Mouse (Mus musculus) CD4-positive, CD25-positive, alpha-beta regulatory T cell, adult 4 months (primary cell): ENCODE data around the gene Tsg101. TPM values are rescaled to one million over a fixed set of nuclear protein-coding genes. Genes with fewer than 3 reads are reported as not detected.

Source experiments
- ATAC-seq: one replicate; pipeline ENCODE4 v1.8.0; 2017
- polyA plus RNA-seq, 2 experiments: library from polyadenylated mRNA; unstranded; fragments of 100-300 nt; shearing (Covaris generic); gene quantifications; one replicate each; pipeline ENCODE4 v1.2.1; 2017

The Tsg101 gene
- polyA plus RNA-seq, 2 experiments from 2014 or later: 78.3 to 102 TPM

- ATAC-seq: no peak
Observed at GRCm38 (mm10) chr7:46871988-46872387, 47.8 kb downstream of the Tsg101 start.

GRCm38 (mm10) chr7:46860996-46861395 lies 58.8 kb downstream of the Tsg101 start, which contains the start of gene Ldhc:
TSS of gene Ldhc (plus strand) at chr7:46861203.
- no peak for ATAC-seq

- ATAC-seq: no peak
Observed at GRCm38 (mm10) chr7:46859031-46859430, 60.7 kb downstream of the Tsg101 start.

- ATAC-seq: no peak
Observed at GRCm38 (mm10) chr7:46857436-46857835, 62.3 kb downstream of the Tsg101 start.

GRCm38 (mm10) chr7:46855866-46856560 lies 63.8 kb downstream of the Tsg101 start:
- ATAC-seq: no peak

- no peak for ATAC-seq
Observed at GRCm38 (mm10) chr7:46853365-46853764, 66.4 kb downstream of the Tsg101 start.

GRCm38 (mm10) chr7:46852666-46853065 lies 67.1 kb downstream of the Tsg101 start:
- no peak for ATAC-seq

GRCm38 (mm10) chr7:46851026-46851425 lies 68.7 kb downstream of the Tsg101 start:
- no peak for ATAC-seq

- no peak for ATAC-seq
Observed at GRCm38 (mm10) chr7:46849287-46849686, 70.5 kb downstream of the Tsg101 start.

- peak; percentile 64 for ATAC-seq
Observed at GRCm38 (mm10) chr7:46846486-46847244, 73.1 kb downstream of the Tsg101 start.

GRCm38 (mm10) chr7:46845978-46846485 lies 73.7 kb downstream of the Tsg101 start:
- peak; percentile 50 for ATAC-seq

- ATAC-seq: peak; percentile 82
Observed at GRCm38 (mm10) chr7:46845211-46845977, 74.4 kb downstream of the Tsg101 start.

GRCm38 (mm10) chr7:46843576-46843975 lies 76.2 kb downstream of the Tsg101 start:
- ATAC-seq: no peak

- ATAC-seq: no peak
Observed at GRCm38 (mm10) chr7:46842278-46842677, 77.5 kb downstream of the Tsg101 start.

GRCm38 (mm10) chr7:46840787-46841525 lies 78.8 kb downstream of the Tsg101 start, which contains the start of gene Ldha:
TSS of gene Ldha (plus strand) at chr7:46841475.
- ATAC-seq: no peak

- ATAC-seq: no peak
Observed at GRCm38 (mm10) chr7:46840326-46840725, 79.4 kb downstream of the Tsg101 start.

- no peak for ATAC-seq
Observed at GRCm38 (mm10) chr7:46839861-46840260, 79.9 kb downstream of the Tsg101 start.

- no peak for ATAC-seq
Observed at GRCm38 (mm10) chr7:46839446-46839845, 80.3 kb downstream of the Tsg101 start.
